Mouse (Mus musculus) forebrain, embryonic 14.5 days (tissue): ENCODE data around the gene Actr10. TPM values are rescaled to one million over a fixed set of nuclear protein-coding genes. Genes with fewer than 3 reads are reported as not detected.

Experiments
- ATAC-seq: fragments of 200-750 bp; cut with Nextera tagmentation; 2 replicates; pipeline ENCODE4 v1.8.0; 2017; ENCODE audit warnings: mild to moderate bottlenecking, moderate library complexity
- DNase-seq: peaks from one replicate; pipeline ENCODE4 v3.0.0-alpha.2; 2015; ENCODE audit warnings: low spot score
- H3K27ac ChIP-seq: fragments of 300-500 bp; sonication (generic); 2 replicates; pipeline ENCODE4 v1.5.1; 2014; ENCODE audit warnings: low read depth, mild to moderate bottlenecking, control low read depth, low read length, moderate library complexity
- H3K27me3 ChIP-seq: fragments of 300-500 bp; sonication (generic); replicated peaks from 2 replicates; pipeline ENCODE4 v1.6.1; 2014; ENCODE audit warnings: low read length, control low read depth, mixed read lengths; ENCODE audit not compliant: control insufficient read depth, insufficient read depth
- H3K36me3 ChIP-seq: fragments of 300-500 bp; sonication (generic); 2 replicates; pipeline ENCODE4 v1.6.1; 2014; ENCODE audit warnings: low read length, control low read depth; ENCODE audit not compliant: control insufficient read depth, insufficient read depth
- H3K4me1 ChIP-seq: fragments of 300-500 bp; sonication (generic); 2 replicates; pipeline ENCODE4 v1.6.1; 2014; ENCODE audit warnings: antibody characterized with exemption, low read length, control low read depth; ENCODE audit not compliant: control insufficient read depth, insufficient read depth
- H3K4me2 ChIP-seq: fragments of 300-500 bp; sonication (generic); 2 replicates; pipeline ENCODE4 v1.6.1; 2014; ENCODE audit warnings: mild to moderate bottlenecking, control low read depth, low read length
- H3K4me3 ChIP-seq: fragments of 300-500 bp; sonication (generic); 2 replicates; pipeline ENCODE4 v1.5.1; 2014; ENCODE audit warnings: low read depth, low read length, control low read depth
- H3K9ac ChIP-seq: fragments of 300-500 bp; sonication (generic); 2 replicates; pipeline ENCODE4 v1.6.1; 2014; ENCODE audit warnings: mild to moderate bottlenecking, low read length, control low read depth, moderate library complexity
- H3K9me3 ChIP-seq: fragments of 300-500 bp; sonication (generic); replicated peaks from 2 replicates; pipeline ENCODE4 v1.6.1; 2016; ENCODE audit warnings: low read length, control low read depth, mixed read lengths; ENCODE audit not compliant: control insufficient read depth
- WGBS: fragments of 180-500 bp; shearing (Covaris S2); extraction: QIAGEN DNeasy Blood & Tissue Kit; methylation state at CpG from one replicate; pipeline ENCODE4 v1.1.7; 2014; 5-methylcytosine and 5-hydroxymethylcytosine counted together
- polyA plus RNA-seq: library from polyadenylated mRNA; unstranded; fragments of >200 nt; fragmentation: Nextera tagmentation; extraction: Ambion mirVana; gene quantifications from 2 replicates; pipeline ENCODE4 v1.2.1, GENCODE M21; 2014

Gene Actr10
- 335 and 376 TPM in 2 replicates for polyA plus RNA-seq

DNA sequence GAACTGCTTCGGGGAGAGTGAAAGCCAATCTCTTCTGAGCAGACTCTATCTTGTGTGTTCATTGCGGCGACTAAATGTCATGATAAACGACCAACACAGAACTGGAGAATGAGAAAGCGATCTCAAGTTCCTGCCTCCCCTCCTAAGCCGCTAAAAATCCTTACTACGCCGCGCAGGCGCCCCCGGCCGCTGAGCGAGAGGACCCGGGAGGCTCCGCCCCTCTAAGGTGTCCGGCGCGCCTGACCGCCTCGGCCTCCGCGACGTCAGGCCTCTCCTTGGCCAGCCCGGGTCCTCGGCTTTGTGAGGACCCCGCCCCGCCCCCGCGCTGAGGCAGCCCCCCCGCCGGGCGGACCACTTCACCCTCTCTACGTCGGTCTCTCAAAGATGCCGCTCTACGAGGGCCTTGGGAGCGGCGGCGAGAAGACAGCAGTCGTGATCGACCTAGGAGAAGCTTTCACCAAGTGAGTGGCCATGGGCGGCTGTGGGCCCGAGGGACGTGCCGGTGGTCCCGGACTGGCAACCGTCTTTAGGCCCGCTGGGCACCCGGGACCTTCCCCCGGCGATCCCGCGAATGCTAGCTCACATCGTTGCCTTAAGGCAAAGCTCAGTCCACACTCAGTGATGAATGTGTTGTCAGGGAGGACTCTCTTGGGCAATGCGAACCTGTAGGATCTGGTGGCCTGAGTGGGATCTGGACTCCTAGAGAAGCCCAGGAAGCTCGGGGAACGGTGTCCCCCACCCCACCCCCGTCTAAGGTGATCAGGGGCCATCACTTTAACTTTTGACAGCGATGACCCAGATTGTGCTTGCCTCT lies at the start of gene Actr10:
Gene Actr10, plus strand, starts transcription at position 287 of the 814 bp plus-strand sequence.
- peak within 1 kb of the TSS; percentile 77 for H3K4me3 ChIP-seq
- peaks cover 10% of the 10 kb centered on the region for H3K36me3 ChIP-seq
- peak within 1 kb of the TSS; percentile 96 for H3K9ac ChIP-seq
- peak within 1 kb of the TSS; percentile 82 for H3K27ac ChIP-seq
- no peaks in the 10 kb centered on the region for H3K9me3 ChIP-seq
- peaks cover 5% of the 10 kb centered on the region; the same call in 1 of the 2 replicates for H3K4me1 ChIP-seq
- no peaks in the 10 kb centered on the region for H3K27me3 ChIP-seq
- under 1% methylated on average over 59 of the region's 59 CpGs for WGBS
- DNase-seq (peak; percentile 93), ATAC-seq (peak; percentile 99)
- H3K4me2 ChIP-seq, result peak within 1 kb of the TSS; percentile 58

DNA sequence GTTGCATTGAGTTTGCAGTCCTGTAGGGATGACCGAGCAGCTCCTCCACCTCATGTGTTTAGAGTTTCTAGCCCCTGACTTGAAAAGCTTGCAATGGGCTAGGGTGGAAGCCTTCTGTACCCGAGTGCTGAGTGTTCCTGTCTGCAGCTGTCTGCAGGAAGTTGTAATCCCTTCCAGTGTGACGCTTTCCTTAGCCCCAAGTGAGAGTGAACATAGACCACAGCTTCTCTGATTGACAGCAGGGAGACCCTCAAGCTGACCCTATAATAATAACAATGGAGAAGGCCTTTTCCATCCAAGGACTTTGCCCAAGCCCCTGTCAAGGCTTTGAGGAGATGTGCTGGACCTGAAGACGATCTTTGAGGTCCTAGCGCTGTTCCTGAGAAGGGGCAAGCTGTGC lies 47.3 kb upstream of the Actr10 start:
- Histone ChIP-seq H3K4me1 (no peaks in the 10 kb centered on the region), H3K4me3 (no peak overlapping the region), H3K9me3 (no peaks in the 10 kb centered on the region), H3K27me3 (no peaks in the 10 kb centered on the region), H3K27ac (no peak overlapping the region), H3K36me3 (peaks cover 15% of the 10 kb centered on the region), H3K4me2 (no peak overlapping the region), H3K9ac (no peak overlapping the region)
- 83% methylated on average over 5 of the region's 5 CpGs for whole genome bisulfite sequencing
- no peak for ATAC-seq
- DNase-seq, result no peak

DNA sequence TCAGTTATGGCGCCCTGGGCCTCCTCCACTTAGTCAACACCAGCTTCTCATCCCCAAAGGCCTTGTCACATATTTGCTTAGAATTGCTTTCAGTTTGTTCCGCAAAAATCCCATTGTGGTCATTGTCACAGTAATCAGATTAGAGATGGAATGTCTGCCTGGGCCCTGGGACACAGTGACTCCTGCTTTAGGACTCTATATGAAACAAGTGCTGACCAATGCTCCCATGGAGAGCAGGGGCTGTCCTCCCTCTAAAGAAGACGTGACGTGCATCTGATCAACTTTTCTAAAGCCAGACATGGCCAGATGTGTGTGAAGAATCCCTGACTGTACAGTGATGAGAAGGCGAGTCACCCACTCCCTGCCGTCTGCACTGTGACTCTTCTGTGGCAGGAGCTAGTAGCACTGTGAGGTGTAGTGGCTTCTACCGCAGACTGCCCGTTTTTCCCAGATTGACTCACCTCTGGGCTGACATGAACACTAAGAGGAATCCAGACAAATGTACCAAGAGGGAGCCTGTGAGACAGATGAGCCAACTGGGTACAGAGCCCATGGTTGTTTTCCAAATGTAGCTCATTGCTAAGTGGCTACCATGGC lies 46.7 kb upstream of the Actr10 start:
- Histone ChIP-seq H3K9me3 (no peaks in the 10 kb centered on the region), H3K27ac (no peak overlapping the region), H3K4me3 (no peak overlapping the region), H3K4me1 (no peaks in the 10 kb centered on the region), H3K27me3 (no peaks in the 10 kb centered on the region), H3K4me2 (no peak overlapping the region), H3K9ac (no peak overlapping the region), H3K36me3 (peaks cover 15% of the 10 kb centered on the region)
- DNase-seq, result no peak
- WGBS, result 88% methylated on average over 8 of the region's 8 CpGs
- ATAC-seq, result no peak

DNA sequence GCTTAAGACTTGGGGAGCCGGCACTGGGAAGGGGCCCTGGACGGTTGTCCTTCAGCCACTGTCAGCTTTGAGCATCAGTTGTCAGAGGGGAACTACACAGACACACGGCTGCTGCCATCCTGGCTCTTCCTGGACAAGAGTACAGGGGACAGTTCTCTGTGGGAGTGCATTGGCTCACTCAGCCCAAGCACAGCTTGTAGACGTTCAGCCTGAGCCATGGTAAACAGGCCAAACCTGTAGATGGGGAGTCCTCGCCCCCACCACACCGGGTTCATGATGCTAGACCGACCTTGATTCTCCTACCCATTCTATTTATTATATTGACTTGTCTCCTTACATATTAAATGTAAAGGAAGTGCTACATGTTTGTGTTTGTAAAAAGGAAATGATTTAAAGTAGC lies 42.4 kb upstream of the Actr10 start:
- H3K9me3 ChIP-seq, result no peaks in the 10 kb centered on the region
- H3K4me1 ChIP-seq, result no peaks in the 10 kb centered on the region
- no peak overlapping the region for H3K4me3 ChIP-seq
- H3K4me2 ChIP-seq, result no peak overlapping the region
- H3K27me3 ChIP-seq, result no peaks in the 10 kb centered on the region
- DNase-seq (no peak), ATAC-seq (no peak)
- 89% methylated on average over 7 of the region's 7 CpGs for WGBS
- H3K36me3 ChIP-seq, result peaks cover 15% of the 10 kb centered on the region
- no peak overlapping the region for H3K27ac ChIP-seq
- no peak overlapping the region for H3K9ac ChIP-seq

DNA sequence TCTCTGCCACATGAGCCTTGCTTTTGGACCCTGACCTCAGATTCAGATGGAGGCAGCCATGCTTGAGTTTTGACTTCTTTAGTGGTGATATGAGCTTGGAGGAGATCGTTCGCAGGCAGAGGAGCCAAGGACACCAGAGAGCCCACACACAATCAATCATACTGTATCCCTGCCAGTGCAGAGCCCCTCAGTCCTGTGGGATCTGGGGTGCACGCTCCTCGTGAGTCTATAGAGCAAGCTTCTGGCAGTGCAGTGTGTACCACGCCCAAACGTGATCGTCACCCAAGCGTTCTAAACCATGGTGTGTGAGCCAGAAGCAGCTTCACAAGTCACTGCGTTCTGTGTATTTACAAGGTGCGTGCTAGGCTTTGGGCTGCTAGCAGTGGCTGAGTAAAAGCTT lies 41.6 kb upstream of the Actr10 start:
- Histone ChIP-seq H3K4me2 (no peak overlapping the region), H3K9ac (no peak overlapping the region), H3K27ac (no peak overlapping the region), H3K9me3 (no peaks in the 10 kb centered on the region), H3K27me3 (no peaks in the 10 kb centered on the region), H3K36me3 (peaks cover 12% of the 10 kb centered on the region), H3K4me3 (no peak overlapping the region), H3K4me1 (no peaks in the 10 kb centered on the region)
- ATAC-seq, result no peak
- 86% methylated on average over 10 of the region's 10 CpGs for WGBS
- DNase-seq, result no peak

GRCm38 (mm10) chr12:70897434-70897833 lies 40.2 kb upstream of the Actr10 start:
- no peaks in the 10 kb centered on the region for H3K9me3 ChIP-seq
- H3K4me2 ChIP-seq, result no peak overlapping the region
- DNase-seq (peak; percentile 30), ATAC-seq (no peak)
- no peaks in the 10 kb centered on the region for H3K27me3 ChIP-seq
- WGBS, result 78% methylated on average over 8 of the region's 8 CpGs
- H3K36me3 ChIP-seq, result 0 out of 2 replicates have a peak, but pooled peaks cover 6% of the 10 kb centered on the region
- H3K4me1 ChIP-seq, result no peaks in the 10 kb centered on the region
- no peak overlapping the region for H3K4me3 ChIP-seq
- no peak overlapping the region for H3K9ac ChIP-seq
- H3K27ac ChIP-seq, result no peak overlapping the region

DNA sequence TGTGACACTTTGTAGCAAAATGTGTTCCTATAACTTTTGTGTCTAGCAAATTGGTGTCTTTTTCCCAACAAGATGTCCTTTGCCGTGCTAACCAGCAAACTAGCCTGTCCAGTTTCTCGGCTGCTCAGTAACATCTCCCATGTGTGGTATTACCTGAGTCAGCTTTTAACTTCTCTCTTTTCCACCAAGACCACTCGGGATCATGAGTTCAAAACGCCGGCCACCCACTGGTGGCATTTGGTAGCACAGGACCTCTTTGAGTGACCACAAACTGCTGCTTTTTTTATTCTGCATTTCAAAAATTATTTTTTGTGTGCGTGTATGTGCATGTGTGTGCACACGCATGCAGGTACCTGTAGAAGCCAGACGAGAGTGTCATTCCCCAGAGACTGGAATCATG lies 39.2 kb upstream of the Actr10 start:
- Histone ChIP-seq H3K36me3 (0 out of 2 replicates have a peak, but pooled peaks cover 6% of the 10 kb centered on the region), H3K4me1 (no peaks in the 10 kb centered on the region), H3K4me2 (no peak overlapping the region), H3K27me3 (no peaks in the 10 kb centered on the region), H3K27ac (no peak overlapping the region), H3K9ac (no peak overlapping the region), H3K9me3 (no peaks in the 10 kb centered on the region), H3K4me3 (no peak overlapping the region)
- 84% methylated on average over 8 of the region's 8 CpGs for WGBS
- no peak for ATAC-seq
- DNase-seq, result no peak

GRCm38 (mm10) chr12:70904471-70904870 lies 33.2 kb upstream of the Actr10 start:
- Histone ChIP-seq H3K36me3 (no peaks in the 10 kb centered on the region), H3K4me1 (no peaks in the 10 kb centered on the region), H3K27me3 (no peaks in the 10 kb centered on the region), H3K27ac (no peak overlapping the region), H3K4me3 (no peak overlapping the region), H3K9me3 (no peaks in the 10 kb centered on the region), H3K9ac (no peak overlapping the region), H3K4me2 (no peak overlapping the region)
- DNase-seq (no peak), ATAC-seq (no peak)
- WGBS, result 92% methylated on average over 10 of the region's 10 CpGs

GRCm38 (mm10) chr12:70906867-70907266 lies 30.8 kb upstream of the Actr10 start:
- H3K27ac ChIP-seq, result no peak overlapping the region
- ATAC-seq, result no peak
- no peaks in the 10 kb centered on the region for H3K4me1 ChIP-seq
- no peak overlapping the region for H3K4me3 ChIP-seq
- no peaks in the 10 kb centered on the region for H3K36me3 ChIP-seq
- H3K27me3 ChIP-seq, result no peaks in the 10 kb centered on the region
- no peaks in the 10 kb centered on the region for H3K9me3 ChIP-seq
- no peak for DNase-seq
- no peak overlapping the region for H3K9ac ChIP-seq
- H3K4me2 ChIP-seq, result no peak overlapping the region
- WGBS, result 95% methylated on average over 9 of the region's 9 CpGs
